Mouse (Mus musculus) cerebellum, adult 18-20 months (tissue): ENCODE data around the gene Ppl.

Experiments
- DNase-seq, 2 experiments: peaks; one replicate each; pipeline ENCODE4 v3.0.0; 2021

Gene Ppl

GRCm38 (mm10) chr16:5123476-5123875 lies 8.7 kb downstream of the Ppl start:
- DNase-seq, result no peak

- DNase-seq, result no peak
Measured at GRCm38 (mm10) chr16:5119845-5120244, 12.4 kb downstream of the Ppl start.

GRCm38 (mm10) chr16:5119385-5119784 lies 12.8 kb downstream of the Ppl start:
- DNase-seq, result no peak

- DNase-seq, result no peak
Measured at GRCm38 (mm10) chr16:5113582-5113981, 18.6 kb downstream of the Ppl start.

GRCm38 (mm10) chr16:5113002-5113550 lies 19.1 kb downstream of the Ppl start:
- DNase-seq, result no peak

GRCm38 (mm10) chr16:5111021-5111420 lies 21.2 kb downstream of the Ppl start:
- no peak for DNase-seq

GRCm38 (mm10) chr16:5109877-5110276 lies 22.3 kb downstream of the Ppl start:
- DNase-seq, result no peak

- DNase-seq, result peak; percentile 82 to 85
Measured at GRCm38 (mm10) chr16:5101000-5101399, 31.2 kb downstream of the Ppl start.

- no peak for DNase-seq
Measured at GRCm38 (mm10) chr16:5096504-5096903, 35.7 kb downstream of the Ppl start.

- no peak for DNase-seq
Measured at GRCm38 (mm10) chr16:5093285-5093684, 38.9 kb downstream of the Ppl start.

- no peak for DNase-seq
Measured at GRCm38 (mm10) chr16:5089021-5089420, 43.2 kb downstream of the Ppl start.

GRCm38 (mm10) chr16:5086179-5086578 lies 46.0 kb downstream of the Ppl start:
- no peak for DNase-seq

- no peak for DNase-seq
Measured at GRCm38 (mm10) chr16:5085196-5085595, 47.0 kb downstream of the Ppl start.

GRCm38 (mm10) chr16:5074341-5074740 lies 57.9 kb downstream of the Ppl start:
- DNase-seq, result peak; percentile 30 to 41

- no peak for DNase-seq
Measured at GRCm38 (mm10) chr16:5071974-5072373, 60.2 kb downstream of the Ppl start.

GRCm38 (mm10) chr16:5070321-5070720 lies 61.9 kb downstream of the Ppl start:
- DNase-seq, result peak; percentile 31 to 44

GRCm38 (mm10) chr16:5063472-5063871 lies 68.7 kb downstream of the Ppl start:
- no peak for DNase-seq

GRCm38 (mm10) chr16:5058114-5058513 lies 74.1 kb downstream of the Ppl start:
- DNase-seq, result no peak

GRCm38 (mm10) chr16:5050251-5051110 lies 81.7 kb downstream of the Ppl start:
- peak; percentile 75 to 84 for DNase-seq

GRCm38 (mm10) chr16:5049774-5050234 lies 82.4 kb downstream of the Ppl start, which contains the start of the genes Glyr1 and Ubn1:
TSS of gene Glyr1 (minus strand) at chr16:5049863.
TSS of gene Ubn1 (plus strand) at chr16:5050057.
- peak; percentile 99 to 100 for DNase-seq

GRCm38 (mm10) chr16:5049182-5049773 lies 82.9 kb downstream of the Ppl start:
- DNase-seq, result peak in 1 of 2 experiments; percentile 23

GRCm38 (mm10) chr16:5045322-5045721 lies 86.9 kb downstream of the Ppl start:
- DNase-seq, result no peak

- DNase-seq, result no peak
Measured at GRCm38 (mm10) chr16:5036649-5037234, 95.5 kb downstream of the Ppl start.
